Mouse (Mus musculus): ENCODE measurements around the gene Nr6a1.

The Nr6a1 gene

GRCm38 (mm10) chr2:38720661-38721060 lies 206.8 kb downstream of the Nr6a1 start:
- in situ Hi-C loops (cut with MboI, MseI), result loop anchor here in 1 of 2 experiments (10.0 kb wide), 1 partner anchor 306 kb away; no protein-coding TSS in a partner anchor

- in situ Hi-C loops (cut with MboI, MseI), result no loop called here
Measured at GRCm38 (mm10) chr2:38719354-38719753, 208.1 kb downstream of the Nr6a1 start.

- in situ Hi-C loops (cut with MboI, MseI), result no loop called here
Measured at GRCm38 (mm10) chr2:38718676-38719075, 208.8 kb downstream of the Nr6a1 start.

GRCm38 (mm10) chr2:38717436-38717835 lies 210.1 kb downstream of the Nr6a1 start:
- in situ Hi-C loops (cut with MboI, MseI), result no loop called here

GRCm38 (mm10) chr2:38714324-38714723 lies 213.2 kb downstream of the Nr6a1 start, which contains the start of gene Nr5a1:
Gene Nr5a1, minus strand, starts transcription at chr2:38714542.
- in situ Hi-C loops (cut with MboI, MseI), result no loop called here

- in situ Hi-C loops (cut with MboI, MseI), result no loop called here
Measured at GRCm38 (mm10) chr2:38713596-38713995, 213.9 kb downstream of the Nr6a1 start.

GRCm38 (mm10) chr2:38712769-38713125 lies 214.7 kb downstream of the Nr6a1 start:
- in situ Hi-C loops (cut with MboI, MseI), result no loop called here

GRCm38 (mm10) chr2:38712076-38712768 lies 215.3 kb downstream of the Nr6a1 start:
- in situ Hi-C loops (cut with MboI, MseI), result no loop called here

- in situ Hi-C loops (cut with MboI, MseI), result no loop called here
Measured at GRCm38 (mm10) chr2:38711421-38711861, 216.0 kb downstream of the Nr6a1 start.

GRCm38 (mm10) chr2:38710304-38711241 lies 216.9 kb downstream of the Nr6a1 start:
- in situ Hi-C loops (cut with MboI, MseI), result no loop called here

- in situ Hi-C loops (cut with MboI, MseI), result no loop called here
Measured at GRCm38 (mm10) chr2:38708907-38709688, 218.4 kb downstream of the Nr6a1 start.

- in situ Hi-C loops (cut with MboI, MseI), result no loop called here
Measured at GRCm38 (mm10) chr2:38706661-38707060, 220.8 kb downstream of the Nr6a1 start.

GRCm38 (mm10) chr2:38705036-38705435 lies 222.5 kb downstream of the Nr6a1 start:
- in situ Hi-C loops (cut with MboI, MseI), result no loop called here

GRCm38 (mm10) chr2:38704336-38704735 lies 223.2 kb downstream of the Nr6a1 start:
- in situ Hi-C loops (cut with MboI, MseI), result no loop called here

- in situ Hi-C loops (cut with MboI, MseI), result no loop called here
Measured at GRCm38 (mm10) chr2:38700177-38700576, 227.3 kb downstream of the Nr6a1 start.

GRCm38 (mm10) chr2:38698623-38699022 lies 228.9 kb downstream of the Nr6a1 start:
- in situ Hi-C loops (cut with MboI, MseI), result no loop called here

GRCm38 (mm10) chr2:38697128-38698120 lies 230.1 kb downstream of the Nr6a1 start:
- in situ Hi-C loops (cut with MboI, MseI), result no loop called here

GRCm38 (mm10) chr2:38695770-38696169 lies 231.7 kb downstream of the Nr6a1 start:
- in situ Hi-C loops (cut with MboI, MseI), result no loop called here

- in situ Hi-C loops (cut with MboI, MseI), result no loop called here
Measured at GRCm38 (mm10) chr2:38691542-38691941, 235.9 kb downstream of the Nr6a1 start.

GRCm38 (mm10) chr2:38689881-38690280 lies 237.6 kb downstream of the Nr6a1 start:
- in situ Hi-C loops (cut with MboI, MseI), result no loop called here
